ENCODE assay signal across 9 mouse cellular contexts in genomic region chr4:134416177-134416576, GRCm38 (mm10). TPM values are rescaled to one million over a fixed set of nuclear protein-coding genes. Genes with fewer than 3 reads are reported as not detected.
DNase-seq lines count a peak whose midpoint lies in the region; ATAC-seq and TF ChIP-seq lines count a peak whose summit lies in the region.
"Had no signal": no experiment of that assay in that cellular context is flagged by ENCODE, and none has a peak within 500 bp of the region (broad histone marks: within the 10 kb centered on the region; RNA-seq: fewer than 3 reads in every experiment).

No protein-coding gene starts in this region.

- H3K4me2 ChIP-seq in midbrain, embryonic 13.5 days (replicated peaks), result no peak overlapping the region
- H3K4me2 ChIP-seq in hindbrain, postnatal 0 days (ENCODE audit: low read depth, low read length), result no peak overlapping the region

- H3K4me3 ChIP-seq in midbrain, embryonic 13.5 days (replicated peaks), result no peak overlapping the region
- H3K4me3 ChIP-seq in midbrain, embryonic 10.5 days, result no peak overlapping the region
- peak overlapping the region; percentile 12; the same call in 1 of the 2 replicates for H3K4me3 ChIP-seq in heart, adult 2 months
- H3K4me3 ChIP-seq in hindbrain, postnatal 0 days (ENCODE audit: low read length), result no peak overlapping the region

- no peak overlapping the region for H3K9ac ChIP-seq in midbrain, embryonic 13.5 days (replicated peaks)
- H3K9ac ChIP-seq in heart, adult 2 months (ENCODE audit: low read depth, low read length), result peak overlapping the region; percentile 6; the same call in 1 of the 2 replicates
- H3K9ac ChIP-seq in hindbrain, postnatal 0 days (replicated peaks; ENCODE audit: low read length), result no peak overlapping the region

- WGBS in midbrain, embryonic 13.5 days, result 80% methylated on average over 17 of the region's 17 CpGs
- 88% methylated on average over 17 of the region's 17 CpGs for WGBS in midbrain, embryonic 10.5 days
- 49% methylated on average over 17 of the region's 17 CpGs for WGBS in heart, adult 2 months
- WGBS in hindbrain, postnatal 0 days, result 57% methylated on average over 17 of the region's 17 CpGs

- peaks cover 9% of the 10 kb centered on the region for H3K4me1 ChIP-seq in midbrain, embryonic 13.5 days (replicated peaks)
- H3K4me1 ChIP-seq in midbrain, embryonic 10.5 days, result peaks cover 2% of the 10 kb centered on the region; the same call in 1 of the 2 replicates
- no peaks in the 10 kb centered on the region for H3K4me1 ChIP-seq in heart, adult 2 months (ENCODE audit: control insufficient read depth, insufficient read depth, low read length)
- H3K4me1 ChIP-seq in hindbrain, postnatal 0 days (ENCODE audit: insufficient read depth, low read length), result no peaks in the 10 kb centered on the region

- no peaks in the 10 kb centered on the region for H3K79me2 ChIP-seq in heart, adult 2 months (replicated peaks; ENCODE audit: control insufficient read depth, insufficient read depth, low read length)

- no peaks in the 10 kb centered on the region for H3K27me3 ChIP-seq in midbrain, embryonic 13.5 days
- no peaks in the 10 kb centered on the region for H3K27me3 ChIP-seq in midbrain, embryonic 10.5 days (ENCODE audit: low read depth, poor library complexity, severe bottlenecking)
- no peaks in the 10 kb centered on the region for H3K27me3 ChIP-seq in heart, adult 2 months (ENCODE audit: control insufficient read depth, insufficient read depth, low read length)
- H3K27me3 ChIP-seq in hindbrain, postnatal 0 days (ENCODE audit: insufficient read depth, low read length), result no peaks in the 10 kb centered on the region

- no peak for TF ChIP-seq POLR2A in heart, adult 2 months (IDR thresholded peaks at IDR 0.05; ENCODE audit: insufficient read depth, low read depth, low read length)

- intact Hi-C loops in heart, adult 2 months (cut with DNase I), result no loop called here

- no peaks in the 10 kb centered on the region for H3K9me3 ChIP-seq in midbrain, embryonic 13.5 days
- H3K9me3 ChIP-seq in midbrain, embryonic 10.5 days (replicated peaks), result no peaks in the 10 kb centered on the region
- no peaks in the 10 kb centered on the region for H3K9me3 ChIP-seq in hindbrain, postnatal 0 days (ENCODE audit: low read length)

- ATAC-seq in midbrain, embryonic 13.5 days, result no peak
- ATAC-seq in hindbrain, postnatal 0 days, result no peak
- ATAC-seq in megakaryocyte-erythroid progenitor cell, adult 5-6 weeks (replicated peaks; ENCODE audit: low FRiP score, low TSS enrichment, poor library complexity, severe bottlenecking), result no peak

- TF ChIP-seq CTCF in heart, adult 2 months (IDR thresholded peaks at IDR 0.05), result no peak
- no peak for TF ChIP-seq CTCF in hindbrain, postnatal 0 days (IDR thresholded peaks at IDR 0.05; ENCODE audit: low read depth)

- peak overlapping the region; percentile 55; the same call in 1 of the 2 replicates for H3K27ac ChIP-seq in midbrain, embryonic 13.5 days
- no peak overlapping the region for H3K27ac ChIP-seq in midbrain, embryonic 10.5 days (replicated peaks)
- peak overlapping the region; percentile 58 for H3K27ac ChIP-seq in heart, adult 2 months
- H3K27ac ChIP-seq in hindbrain, postnatal 0 days, result peak overlapping the region; percentile 41; the same call in 1 of the 2 replicates

- no peak for DNase-seq in midbrain, embryonic 10.5 days (ENCODE audit: low spot score)
- DNase-seq in heart, adult 2 months, result peak; percentile 40 to 46
- peak; percentile 49 for DNase-seq in hindbrain, postnatal 0 days (ENCODE audit: low spot score)
- peak; percentile 42 for DNase-seq in right cerebral cortex, postnatal 4 days
- no peak for DNase-seq in ovary, postnatal 14 days (ENCODE audit: low spot score)
- no peak for DNase-seq in thymus, postnatal 0 days (ENCODE audit: low spot score)
- DNase-seq: lung, postnatal 36 days had no signal

- no peak for TF ChIP-seq EP300 in heart, adult 2 months (IDR thresholded peaks at IDR 0.05; ENCODE audit: insufficient read depth, low read depth, low read length)

- H3K36me3 ChIP-seq in midbrain, embryonic 13.5 days, result peaks cover 17% of the 10 kb centered on the region
- H3K36me3 ChIP-seq in midbrain, embryonic 10.5 days, result peaks cover 23% of the 10 kb centered on the region
- H3K36me3 ChIP-seq in heart, adult 2 months (ENCODE audit: control insufficient read depth, insufficient read depth, low read length), result no peaks in the 10 kb centered on the region
- H3K36me3 ChIP-seq in hindbrain, postnatal 0 days (ENCODE audit: insufficient read depth, low read length), result no peaks in the 10 kb centered on the region

RNA-seq across cellular contexts. Expression of gene Pafah2, which starts 20.1 kb away (rescaled TPM):
- 6.4 and 6.6 TPM in 2 replicates for polyA plus RNA-seq in midbrain, embryonic 13.5 days (2015; fragmentation: Nextera tagmentation; extraction: Ambion mirVana)
- 7.2 and 8.9 TPM in 2 replicates for polyA plus RNA-seq in midbrain, embryonic 10.5 days (2016; fragmentation: Nextera tagmentation; extraction: Ambion mirVana)
- total RNA-seq in heart, adult 2 months (2021), result 10 to 100 TPM in 1 of 2 experiments, 1 to 10 TPM in 1; 6.4 to 11.0 TPM
- polyA plus RNA-seq in heart, adult 2 months (2012; rRNA removed), result 11.7 and 17.8 TPM in 2 replicates
- 12.1 and 17.9 TPM in 2 replicates for total RNA-seq in hindbrain, postnatal 0 days (2014; rRNA removed)
- polyA plus RNA-seq in hindbrain, postnatal 0 days (2015; fragmentation: Nextera tagmentation; extraction: Ambion mirVana), result 5.3 and 6.7 TPM in 2 replicates
- total RNA-seq in megakaryocyte-erythroid progenitor cell, adult 5-6 weeks (2014; fragmentation: Nextera tagmentation), result 27.7 and 41.0 TPM in 2 replicates
- total RNA-seq in megakaryocyte-erythroid progenitor cell, adult 5-6 weeks (2017), result 18.2 and 24.1 TPM in 2 replicates
- 4.6 and 5.3 TPM in 2 replicates for polyA plus RNA-seq in thymus, postnatal 0 days (2015; fragmentation: Nextera tagmentation; extraction: Ambion mirVana)

RNA-seq across cellular contexts. Expression of gene Extl1, which starts 32.5 kb away (rescaled TPM):
- 0.16 and 0.40 TPM in 2 replicates for polyA plus RNA-seq in midbrain, embryonic 13.5 days (2015; fragmentation: Nextera tagmentation; extraction: Ambion mirVana)
- 0.23 and 0.39 TPM in 2 replicates for polyA plus RNA-seq in midbrain, embryonic 10.5 days (2016; fragmentation: Nextera tagmentation; extraction: Ambion mirVana)
- 10 to 100 TPM; 18.0 to 19.6 TPM for total RNA-seq in heart, adult 2 months (2021)
- polyA plus RNA-seq in heart, adult 2 months (2012; rRNA removed), result 23.7 and 24.4 TPM in 2 replicates
- 0.54 and 1.8 TPM in 2 replicates for total RNA-seq in hindbrain, postnatal 0 days (2014; rRNA removed)
- polyA plus RNA-seq in hindbrain, postnatal 0 days (2015; fragmentation: Nextera tagmentation; extraction: Ambion mirVana), result 0.39 and 0.66 TPM in 2 replicates
- not detected in 2 replicates for total RNA-seq in megakaryocyte-erythroid progenitor cell, adult 5-6 weeks (2014; fragmentation: Nextera tagmentation)
- total RNA-seq in megakaryocyte-erythroid progenitor cell, adult 5-6 weeks (2017), result not detected in 2 replicates
- 2.9 and 3.3 TPM in 2 replicates for polyA plus RNA-seq in thymus, postnatal 0 days (2015; fragmentation: Nextera tagmentation; extraction: Ambion mirVana)

RNA-seq across cellular contexts. Expression of gene Stmn1, which starts 51.9 kb away (rescaled TPM):
- polyA plus RNA-seq in midbrain, embryonic 13.5 days (2015; fragmentation: Nextera tagmentation; extraction: Ambion mirVana), result 7,568 and 8,132 TPM in 2 replicates
- 2,607 and 3,209 TPM in 2 replicates for polyA plus RNA-seq in midbrain, embryonic 10.5 days (2016; fragmentation: Nextera tagmentation; extraction: Ambion mirVana)
- total RNA-seq in heart, adult 2 months (2021), result 10 to 100 TPM; 20.1 to 23.0 TPM
- polyA plus RNA-seq in heart, adult 2 months (2012; rRNA removed), result 7.2 and 10.9 TPM in 2 replicates
- total RNA-seq in hindbrain, postnatal 0 days (2014; rRNA removed), result 667 and 752 TPM in 2 replicates
- polyA plus RNA-seq in hindbrain, postnatal 0 days (2015; fragmentation: Nextera tagmentation; extraction: Ambion mirVana), result 4,115 and 4,307 TPM in 2 replicates
- 600 and 836 TPM in 2 replicates for total RNA-seq in megakaryocyte-erythroid progenitor cell, adult 5-6 weeks (2014; fragmentation: Nextera tagmentation)
- 1,250 and 1,264 TPM in 2 replicates for total RNA-seq in megakaryocyte-erythroid progenitor cell, adult 5-6 weeks (2017)
- 1,989 and 2,008 TPM in 2 replicates for polyA plus RNA-seq in thymus, postnatal 0 days (2015; fragmentation: Nextera tagmentation; extraction: Ambion mirVana)

Comparison
In these comparisons a context has a peak if more than half of its experiments do, and no peak if none do; other contexts are left out.
1. DNase-seq: peak in heart, adult 2 months (2 of 2), hindbrain, postnatal 0 days (single experiment) and right cerebral cortex, postnatal 4 days (single experiment); none in midbrain, embryonic 10.5 days (single experiment), ovary, postnatal 14 days (single experiment) and thymus, postnatal 0 days (single experiment).
2. RNA of gene Stmn1, which starts 51.9 kb away (polyA plus RNA-seq): 7,568 to 8,132 TPM in midbrain, embryonic 13.5 days, 4,115 to 4,307 TPM in hindbrain, postnatal 0 days, 2,607 to 3,209 TPM in midbrain, embryonic 10.5 days and 1,989 to 2,008 TPM in thymus, postnatal 0 days; 7.2 to 10.9 TPM in heart, adult 2 months; every median in the first group is over 100 times any median in the second.